Mouse (Mus musculus) forebrain, embryonic 11.5 days (tissue): Measurements from ENCODE around the gene Lrrn4cl. TPM values are rescaled to one million over a fixed set of nuclear protein-coding genes. Genes with fewer than 3 reads are reported as not detected.
"Not testable (repeated sequence)": the region's sequence is repeated elsewhere in the genome, so short reads cannot be mapped to it uniquely, and the experiment has no call there.

Source experiments
- ATAC-seq: fragments of 200-750 bp; cut with Nextera tagmentation; replicated peaks from 2 replicates; pipeline ENCODE4 v1.8.0; 2017; ENCODE audit warnings: moderate TSS enrichment; ENCODE audit not compliant: low FRiP score
- DNase-seq: peaks from one replicate; pipeline ENCODE4 v3.0.0-alpha.2; 2017; ENCODE audit warnings: low spot score
- H3K27ac ChIP-seq: fragments of 300-500 bp; sonication (generic); 2 replicates; pipeline ENCODE4 v1.5.1; 2014; ENCODE audit warnings: low read depth, low read length
- H3K27me3 ChIP-seq: fragments of 300-500 bp; sonication (generic); 2 replicates; pipeline ENCODE4 v1.6.1; 2014; ENCODE audit warnings: mild to moderate bottlenecking, low read length, mixed read lengths; ENCODE audit not compliant: control insufficient read depth, insufficient read depth
- H3K36me3 ChIP-seq: fragments of 300-500 bp; sonication (generic); 2 replicates; pipeline ENCODE4 v1.6.1; 2014; ENCODE audit warnings: mild to moderate bottlenecking, low read length, moderate library complexity, mixed read lengths; ENCODE audit not compliant: control insufficient read depth, insufficient read depth
- H3K4me1 ChIP-seq: fragments of 300-500 bp; sonication (generic); replicated peaks from 2 replicates; pipeline ENCODE4 v1.6.1; 2014; ENCODE audit warnings: low read length, mixed read lengths; ENCODE audit not compliant: control insufficient read depth, insufficient read depth
- H3K4me2 ChIP-seq: fragments of 300-500 bp; sonication (generic); 2 replicates; pipeline ENCODE4 v1.6.1; 2014; ENCODE audit warnings: low read depth, mild to moderate bottlenecking, low read length, moderate library complexity, mixed read lengths; ENCODE audit not compliant: severe bottlenecking
- H3K4me3 ChIP-seq: fragments of 300-500 bp; sonication (generic); 2 replicates; pipeline ENCODE4 v1.5.1; 2014; ENCODE audit warnings: low read depth, low read length
- H3K9ac ChIP-seq: fragments of 300-500 bp; sonication (generic); 2 replicates; pipeline ENCODE4 v1.6.1; 2014; ENCODE audit warnings: low read length
- H3K9me3 ChIP-seq: fragments of 300-500 bp; sonication (generic); 2 replicates; pipeline ENCODE4 v1.6.1; 2016; ENCODE audit warnings: low read length, mixed read lengths; ENCODE audit not compliant: control insufficient read depth
- WGBS: fragments of 180-500 bp; shearing (Covaris S2); extraction: QIAGEN DNeasy Blood & Tissue Kit; methylation state at CpG from one replicate; pipeline ENCODE4 v1.1.7; 2014; 5-methylcytosine and 5-hydroxymethylcytosine counted together
- polyA plus RNA-seq: library from polyadenylated mRNA; unstranded; fragments of >200 nt; fragmentation: Nextera tagmentation; extraction: Ambion mirVana; gene quantifications from 2 replicates; pipeline ENCODE4 v1.2.1, GENCODE M21; 2014

Lrrn4cl gene
- polyA plus RNA-seq, 1 experiment from 2014 or later, result 0.35 TPM

GRCm38 (mm10) chr19:8886916-8887584 lies 36.5 kb downstream of the Lrrn4cl start:
- H3K9ac ChIP-seq, result peak overlapping the region; percentile 79; the same call in 1 of the 2 replicates
- DNase-seq (no peak), ATAC-seq (no peak)
- H3K27ac ChIP-seq, result peak overlapping the region; percentile 62; the same call in 1 of the 2 replicates
- no peaks in the 10 kb centered on the region for H3K27me3 ChIP-seq
- no peaks in the 10 kb centered on the region; the same call in 1 of the 2 replicates for H3K4me1 ChIP-seq
- peak overlapping the region; percentile 76; the same call in 1 of the 2 replicates for H3K4me2 ChIP-seq
- H3K4me3 ChIP-seq, result no peak overlapping the region
- H3K36me3 ChIP-seq, result no peaks in the 10 kb centered on the region; the same call in 1 of the 2 replicates
- no peaks in the 10 kb centered on the region for H3K9me3 ChIP-seq
- WGBS, result 52% methylated on average over 1 of the region's 1 CpGs

- H3K9me3 ChIP-seq, result no peaks in the 10 kb centered on the region
- ATAC-seq, result no peak
- DNase-seq, result no peak
These were observed 37.3 kb downstream of the Lrrn4cl start for GRCm38 (mm10) chr19:8887585-8888463.

GRCm38 (mm10) chr19:8888511-8889385 lies 38.2 kb downstream of the Lrrn4cl start, which contains the start of the genes 1810009A15Rik and Gm49416:
TSS of gene 1810009A15Rik (plus strand) at chr19:8888853.
TSS of gene Gm49416 (plus strand) at chr19:8888926.
- under 1% methylated on average over 58 of the region's 58 CpGs for WGBS
- Histone ChIP-seq H3K36me3 (no peaks in the 10 kb centered on the region; the same call in 1 of the 2 replicates), H3K9ac (peak within 1 kb of the TSS; percentile 79), H3K4me2 (peak within 1 kb of the TSS; percentile 76), H3K27ac (peak within 1 kb of the TSS; percentile 67), H3K27me3 (no peaks in the 10 kb centered on the region), H3K9me3 (no peaks in the 10 kb centered on the region), H3K4me3 (peak within 1 kb of the TSS; percentile 50), H3K4me1 (no peaks in the 10 kb centered on the region; the same call in 1 of the 2 replicates)
- ATAC-seq (peak; percentile 96), DNase-seq (peak; percentile 97)

More at GRCm38 (mm10) chr19:8887585-8888463, 37.3 kb downstream of the Lrrn4cl start:
- Histone ChIP-seq H3K36me3 (no peaks in the 10 kb centered on the region; the same call in 1 of the 2 replicates), H3K9ac (peak overlapping the region; percentile 79), H3K4me2 (peak overlapping the region; percentile 76), H3K27ac (peak overlapping the region; percentile 62; the same call in 1 of the 2 replicates), H3K4me1 (no peaks in the 10 kb centered on the region; the same call in 1 of the 2 replicates), H3K27me3 (no peaks in the 10 kb centered on the region), H3K4me3 (peak overlapping the region; percentile 50)
- 16% methylated on average over 19 of the region's 19 CpGs for WGBS

DNA sequence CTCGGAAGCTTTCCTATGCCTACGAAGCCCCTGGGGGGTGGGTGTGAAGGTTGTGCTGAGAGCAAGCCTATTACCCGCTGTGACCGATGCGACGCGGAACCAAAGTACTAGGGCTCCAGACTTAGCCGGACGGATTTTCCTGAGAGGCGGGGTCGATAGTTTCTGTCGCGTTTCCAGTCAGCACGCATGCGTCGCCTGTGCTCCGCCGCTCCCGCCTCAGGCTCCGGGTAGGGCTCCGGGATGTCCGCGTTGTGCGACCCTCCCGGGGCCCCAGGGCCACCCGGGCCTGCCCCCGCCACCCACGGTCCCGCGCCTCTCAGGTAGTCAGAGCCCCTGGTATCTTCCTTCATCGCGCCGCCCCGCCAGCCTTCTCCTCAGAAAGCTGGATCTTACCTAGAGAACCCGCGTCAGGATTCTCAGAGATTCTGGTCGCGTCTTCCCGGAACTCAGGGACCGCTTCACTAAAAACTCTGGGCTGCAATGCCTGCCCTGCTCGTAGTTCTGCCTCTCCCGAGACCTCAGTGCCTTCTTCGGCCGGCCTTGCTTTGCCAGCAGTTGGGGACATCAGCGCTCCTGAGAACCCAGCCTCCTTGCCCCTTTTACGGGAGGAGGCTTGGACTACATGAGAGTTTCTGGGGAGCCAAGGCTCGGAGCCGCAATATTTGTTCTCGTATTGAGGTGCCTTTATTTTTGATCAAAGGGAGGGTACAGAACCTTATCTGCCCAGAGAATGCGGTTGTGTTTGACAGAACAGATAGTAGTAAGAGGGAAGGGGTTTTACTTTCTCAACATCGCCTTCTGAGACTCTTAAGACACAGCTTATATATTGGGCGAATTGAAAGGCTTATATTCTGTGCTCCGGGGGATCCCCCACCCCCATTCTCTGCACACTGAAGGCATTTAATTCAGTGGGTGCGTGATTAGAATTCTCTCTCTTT lies 42.5 kb downstream of the Lrrn4cl start, which contains the start of gene Ints5:
Gene Ints5 (plus strand): TSS at position 177 of the 938 bp plus-strand sequence.
- Histone ChIP-seq H3K9me3 (no peaks in the 10 kb centered on the region), H3K27ac (peak within 1 kb of the TSS; percentile 25), H3K27me3 (no peaks in the 10 kb centered on the region), H3K4me3 (peak within 1 kb of the TSS; percentile 61), H3K36me3 (no peaks in the 10 kb centered on the region; the same call in 1 of the 2 replicates), H3K9ac (peak within 1 kb of the TSS; percentile 89), H3K4me2 (peak within 1 kb of the TSS; percentile 65), H3K4me1 (peaks cover 5% of the 10 kb centered on the region; the same call in 1 of the 2 replicates)
- 3% methylated on average over 54 of the region's 54 CpGs for WGBS
- peak; percentile 91 for DNase-seq
- ATAC-seq, result peak; percentile 53

GRCm38 (mm10) chr19:8895397-8895960 lies 44.9 kb downstream of the Lrrn4cl start:
- Histone ChIP-seq H3K27ac (no peak overlapping the region), H3K4me1 (peaks cover 11% of the 10 kb centered on the region), H3K4me3 (no peak overlapping the region), H3K4me2 (no peak overlapping the region), H3K27me3 (no peaks in the 10 kb centered on the region), H3K9ac (no peak overlapping the region; the same call in 1 of the 2 replicates), H3K9me3 (no peaks in the 10 kb centered on the region), H3K36me3 (no peaks in the 10 kb centered on the region; the same call in 1 of the 2 replicates)
- ATAC-seq (no peak), DNase-seq (no peak)
- WGBS, result 96% methylated on average over 9 of the region's 9 CpGs

- ATAC-seq, H3K36me3 ChIP-seq, H3K4me2 ChIP-seq, H3K27ac ChIP-seq, H3K9ac ChIP-seq, DNase-seq, H3K27me3 ChIP-seq, H3K9me3 ChIP-seq, H3K4me3 ChIP-seq: not testable (repeated sequence)
- WGBS, result 89% methylated on average over 5 of the region's 5 CpGs
- H3K4me1 ChIP-seq, result peaks cover 11% of the 10 kb centered on the region
These were observed 45.7 kb downstream of the Lrrn4cl start for GRCm38 (mm10) chr19:8896231-8896630.
